Mouse (Mus musculus) liver, adult 2 months (tissue): Measurements from ENCODE around the gene Jak3.

Source experiments
- CTCF ChIP-seq: fragments of 200-500 bp; IDR thresholded peaks from 2 replicates; pipeline ENCODE4 v1.5.1; 2011; ENCODE audit warnings: low read depth, low read length, control low read depth
- POLR2A ChIP-seq: fragments of 200-500 bp; IDR thresholded peaks from 2 replicates; pipeline ENCODE4 v1.6.1; 2011; ENCODE audit warnings: low read length, control low read depth; ENCODE audit not compliant: insufficient read depth; ENCODE audit errors: extremely low read depth

DNA sequence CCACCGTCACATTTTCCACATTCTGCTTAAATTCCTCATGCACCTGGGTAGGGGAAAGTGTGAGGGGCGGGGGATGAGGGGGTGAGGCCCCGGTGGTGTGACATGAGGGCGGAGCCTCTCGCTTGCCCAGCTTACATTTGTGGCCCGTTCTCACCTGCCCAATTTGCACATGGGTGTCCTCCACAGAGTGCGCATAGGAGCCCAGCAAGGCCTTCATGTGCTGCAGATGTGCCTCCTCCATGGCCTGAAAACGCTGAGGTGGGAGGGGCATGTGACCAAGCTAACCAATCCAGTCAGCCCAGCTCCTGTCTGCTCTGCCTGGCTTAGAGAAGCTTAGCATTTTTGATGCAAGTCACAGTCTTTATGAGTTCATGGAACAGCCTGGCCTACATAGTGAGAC is 39.4 kb downstream of the Jak3 start:
- TF ChIP-seq POLR2A = no peak
- TF ChIP-seq CTCF = no peak
